Mouse (Mus musculus) myocyte (in vitro differentiated cells): ENCODE data around the gene Frmd8.

Experiments used
- POLR2AphosphoS2 ChIP-seq: IDR thresholded peaks from one replicate; pipeline ENCODE4 v1.6.1; 2011; ENCODE audit warnings: low read depth, control low read depth; ENCODE audit not compliant: insufficient read length
- TCF12 ChIP-seq: IDR thresholded peaks from one replicate; pipeline ENCODE4 v1.6.1; 2011; ENCODE audit warnings: mild to moderate bottlenecking, control low read depth; ENCODE audit not compliant: poor library complexity, insufficient read depth, severe bottlenecking
- TCF3 ChIP-seq: IDR thresholded peaks from one replicate; pipeline ENCODE4 v1.6.1; 2011; ENCODE audit warnings: low read depth, control low read depth; ENCODE audit not compliant: insufficient read length

GRCm38 (mm10) chr19:5851481-5851971 lies 23.5 kb downstream of the Frmd8 start:
- TF ChIP-seq POLR2AphosphoS2 (no peak), TCF12 (no peak), TCF3 (no peak)
